Mouse (Mus musculus) liver, postnatal 0 days (tissue): ENCODE measurements around the gene Tbc1d1.

Experiments used
- CTCF ChIP-seq: sonication (generic); IDR thresholded peaks from 2 replicates; pipeline ENCODE4 v1.5.1; 2016; ENCODE audit warnings: antibody characterized with exemption, low read depth
- EP300 ChIP-seq: IDR thresholded peaks from 2 replicates; pipeline ENCODE4 v1.6.1; 2016; ENCODE audit warnings: antibody characterized with exemption, low read depth, mild to moderate bottlenecking

- TF ChIP-seq EP300 (no peak), CTCF (no peak)
Observed at GRCm38 (mm10) chr5:64140202-64140601, 15.9 kb upstream of the Tbc1d1 start.
